Mouse (Mus musculus) heart, embryonic 11.5 days (tissue): ENCODE results near the gene Tex13c2. TPM values are rescaled to one million over a fixed set of nuclear protein-coding genes. Genes with fewer than 3 reads are reported as not detected.

Experiments
- ATAC-seq: fragments of 200-750 bp; cut with Nextera tagmentation; replicated peaks from 2 replicates; pipeline ENCODE4 v1.8.0; 2017; ENCODE audit warnings: moderate library complexity; ENCODE audit not compliant: insufficient number of reproducible peaks, low FRiP score, low TSS enrichment
- H3K27ac ChIP-seq: fragments of 300-500 bp; sonication (generic); 2 replicates; pipeline ENCODE4 v1.5.1; 2014; ENCODE audit warnings: mild to moderate bottlenecking, low read depth, low read length
- H3K27me3 ChIP-seq: fragments of 300-500 bp; sonication (generic); 2 replicates; pipeline ENCODE4 v1.6.1; 2014; ENCODE audit warnings: mild to moderate bottlenecking, low read length, mixed read lengths; ENCODE audit not compliant: control insufficient read depth, insufficient read depth
- H3K36me3 ChIP-seq: fragments of 300-500 bp; sonication (generic); 2 replicates; pipeline ENCODE4 v1.6.1; 2014; ENCODE audit warnings: mild to moderate bottlenecking, low read length, moderate library complexity, mixed read lengths; ENCODE audit not compliant: control insufficient read depth, insufficient read depth
- H3K4me1 ChIP-seq: fragments of 300-500 bp; sonication (generic); 2 replicates; pipeline ENCODE4 v1.6.1; 2014; ENCODE audit warnings: low read length; ENCODE audit not compliant: control insufficient read depth, insufficient read depth
- H3K4me2 ChIP-seq: fragments of 300-500 bp; sonication (generic); 2 replicates; pipeline ENCODE4 v1.6.1; 2014; ENCODE audit warnings: mild to moderate bottlenecking, moderate library complexity
- H3K4me3 ChIP-seq: fragments of 300-500 bp; sonication (generic); 2 replicates; pipeline ENCODE4 v1.5.1; 2014; ENCODE audit warnings: low read depth, low read length
- H3K9ac ChIP-seq: fragments of 300-500 bp; sonication (generic); 2 replicates; pipeline ENCODE4 v1.6.1; 2014; ENCODE audit warnings: mild to moderate bottlenecking, low read depth, low read length, moderate library complexity
- H3K9me3 ChIP-seq: fragments of 300-500 bp; sonication (generic); replicated peaks from 2 replicates; pipeline ENCODE4 v1.6.1; 2016; ENCODE audit warnings: low read length; ENCODE audit not compliant: control insufficient read depth
- WGBS: fragments of 180-500 bp; shearing (Covaris S2); extraction: QIAGEN DNeasy Blood & Tissue Kit; methylation state at CpG from one replicate; pipeline ENCODE4 v1.1.7; 2014; ENCODE audit not compliant: insufficient replicate concordance; 5-methylcytosine and 5-hydroxymethylcytosine counted together
- polyA plus RNA-seq: library from polyadenylated mRNA; unstranded; fragments of >200 nt; fragmentation: Nextera tagmentation; extraction: Ambion mirVana; gene quantifications from 2 replicates; pipeline ENCODE4 v1.2.1, GENCODE M21; 2014

The Tex13c2 gene
- polyA plus RNA-seq, 1 experiment from 2014 or later = not detected

DNA sequence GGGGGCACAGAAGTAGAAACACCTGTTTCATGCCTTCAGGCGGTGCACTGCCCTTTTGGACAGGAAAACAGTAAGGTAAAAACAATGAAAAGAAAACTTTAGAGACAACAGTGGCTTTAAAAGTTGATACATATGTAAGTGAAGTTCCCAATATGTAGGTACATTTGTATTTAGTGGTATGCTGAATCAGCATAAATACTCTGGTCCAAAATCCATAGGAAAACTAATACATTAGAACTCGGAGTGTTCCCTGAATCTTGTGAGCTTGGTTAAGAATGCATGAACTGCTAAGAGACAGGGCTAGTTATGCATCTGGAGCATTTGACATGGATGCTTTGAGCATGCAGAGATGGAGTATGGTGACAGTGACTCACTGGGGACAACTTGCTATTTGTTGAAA lies 33.4 kb downstream of the Tex13c2 start:
- no peak overlapping the region for H3K4me2 ChIP-seq
- WGBS = 84% methylated on average over 2 of the region's 2 CpGs
- ATAC-seq = no peak
- H3K9ac ChIP-seq = no peak overlapping the region
- no peaks in the 10 kb centered on the region for H3K27me3 ChIP-seq
- H3K4me1 ChIP-seq = no peaks in the 10 kb centered on the region
- H3K9me3 ChIP-seq = no peaks in the 10 kb centered on the region
- H3K4me3 ChIP-seq = no peak overlapping the region
- H3K27ac ChIP-seq = no peak overlapping the region
- H3K36me3 ChIP-seq = no peaks in the 10 kb centered on the region

DNA sequence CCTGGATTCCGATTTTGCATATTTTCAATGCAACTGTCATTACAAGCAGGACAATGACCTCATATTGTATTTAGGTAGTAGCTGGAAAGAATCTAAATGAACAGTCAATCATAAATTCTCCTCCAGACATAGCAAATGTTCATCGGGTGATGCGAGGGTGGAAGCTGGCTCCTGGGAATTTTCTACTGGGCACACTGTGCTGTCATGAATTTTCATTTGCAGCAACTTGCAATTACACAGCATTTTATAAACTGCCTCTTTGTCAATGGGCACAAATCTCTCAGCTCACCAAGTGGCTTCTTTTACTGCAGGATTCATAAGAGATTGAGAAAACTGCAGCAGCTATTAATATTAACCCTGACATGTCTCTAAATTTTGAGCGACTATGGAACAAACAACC lies 41.2 kb downstream of the Tex13c2 start:
- ATAC-seq = no peak
- H3K4me1 ChIP-seq = no peaks in the 10 kb centered on the region
- no peaks in the 10 kb centered on the region for H3K9me3 ChIP-seq
- H3K4me3 ChIP-seq = no peak overlapping the region
- 78% methylated on average over 4 of the region's 4 CpGs for WGBS
- H3K27me3 ChIP-seq = no peaks in the 10 kb centered on the region
- no peak overlapping the region for H3K9ac ChIP-seq
- no peak overlapping the region for H3K4me2 ChIP-seq
- H3K36me3 ChIP-seq = no peaks in the 10 kb centered on the region
- H3K27ac ChIP-seq = no peak overlapping the region

DNA sequence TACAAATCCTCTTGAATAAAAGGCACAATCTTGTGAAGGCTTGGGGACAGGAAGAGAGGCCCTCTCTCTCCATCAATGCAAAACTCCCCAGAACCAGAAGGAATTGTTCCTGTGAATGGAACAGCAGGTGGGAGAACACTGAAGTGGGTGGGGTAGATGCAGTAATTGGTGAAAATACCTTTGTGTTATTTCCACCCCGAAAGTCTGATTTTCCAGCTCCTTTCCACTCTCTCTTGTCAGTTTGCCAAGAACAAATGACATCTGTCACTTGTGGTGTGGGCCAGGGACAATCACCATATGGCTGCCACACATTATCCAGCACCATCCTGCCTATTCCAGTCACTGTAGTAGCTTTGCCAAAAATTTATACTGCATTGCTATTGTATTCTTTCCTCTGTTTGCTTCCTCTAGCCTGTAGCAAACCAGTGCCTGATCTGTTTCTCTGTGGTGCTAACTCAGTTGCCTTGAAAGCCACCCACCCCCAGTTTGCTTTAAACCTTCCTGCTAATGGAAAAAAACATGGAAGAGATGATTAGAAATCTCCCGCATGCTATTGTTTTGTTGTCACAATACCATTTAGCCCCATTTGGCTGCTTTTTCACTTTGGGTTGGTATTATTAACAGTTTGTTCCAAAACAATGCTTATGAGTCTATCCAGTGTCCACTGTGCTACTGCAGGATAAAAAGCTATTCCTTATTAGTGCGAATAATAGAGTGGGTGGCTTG lies 50.7 kb downstream of the Tex13c2 start:
- H3K27ac ChIP-seq = no peak overlapping the region
- H3K9ac ChIP-seq = no peak overlapping the region
- H3K4me3 ChIP-seq = 0 out of 2 replicates have a peak overlapping the region, but pooled peaks have one; percentile 8
- ATAC-seq = no peak
- H3K4me2 ChIP-seq = peak overlapping the region; percentile 40
- no peaks in the 10 kb centered on the region for H3K27me3 ChIP-seq
- no peaks in the 10 kb centered on the region for H3K36me3 ChIP-seq
- H3K4me1 ChIP-seq = no peaks in the 10 kb centered on the region
- 38% methylated on average over 3 of the region's 3 CpGs for WGBS
- no peaks in the 10 kb centered on the region for H3K9me3 ChIP-seq

DNA sequence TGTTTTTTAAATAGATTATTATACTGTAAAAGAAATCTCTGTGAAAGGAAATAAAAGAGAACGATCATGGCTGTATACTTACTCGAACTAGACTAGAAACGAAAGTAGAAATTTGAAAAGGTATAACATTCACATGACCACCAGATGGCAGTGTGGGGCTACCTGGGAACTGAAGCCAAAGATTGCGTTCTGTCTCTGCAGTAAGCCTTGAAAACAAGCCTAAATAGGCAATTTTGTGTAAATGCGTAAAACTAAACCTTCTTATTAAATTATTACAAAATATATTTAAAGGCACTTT lies 51.2 kb downstream of the Tex13c2 start:
- no peak for ATAC-seq
- no peaks in the 10 kb centered on the region for H3K4me1 ChIP-seq
- 46% methylated on average over 5 of the region's 5 CpGs for WGBS
- 0 out of 2 replicates have a peak overlapping the region, but pooled peaks have one; percentile 8 for H3K4me3 ChIP-seq
- no peaks in the 10 kb centered on the region for H3K27me3 ChIP-seq
- H3K9me3 ChIP-seq = no peaks in the 10 kb centered on the region
- no peaks in the 10 kb centered on the region for H3K36me3 ChIP-seq
- H3K27ac ChIP-seq = no peak overlapping the region
- peak overlapping the region; percentile 40 for H3K4me2 ChIP-seq
- H3K9ac ChIP-seq = no peak overlapping the region

Other genes with a start within 250 kb of the Tex13c2 start
- not detected in 2 replicates for gene Sh2d1a, start 12.8 kb downstream of the Tex13c2 start, polyA plus RNA-seq